In the genomic region with DNA sequence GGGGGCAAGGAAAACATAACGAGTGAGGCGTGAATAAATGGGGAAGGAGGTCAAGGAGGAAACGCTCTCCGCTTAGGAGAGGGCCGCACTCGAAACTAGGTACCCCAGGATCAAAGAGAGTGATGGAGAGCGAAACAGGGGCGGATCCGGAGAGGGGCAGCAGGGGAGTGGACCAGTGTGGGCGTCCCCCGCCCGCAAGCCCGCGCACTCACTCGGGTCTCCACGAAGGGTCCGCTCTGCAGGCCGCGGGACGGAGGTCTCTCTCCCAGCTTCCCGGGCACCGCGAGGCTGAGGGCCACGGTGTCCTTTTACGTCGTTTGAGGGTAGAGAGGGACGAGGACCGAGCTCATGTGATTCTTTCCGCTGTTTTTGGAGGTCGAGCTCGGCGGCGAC, we compare ENCODE assay signal across 8 mouse cellular contexts. TPM values are rescaled to one million over a fixed set of nuclear protein-coding genes. Genes with fewer than 3 reads are reported as not detected.
A peak's percentile ranks its signal among the peaks of the same experiment; 100 is the strongest.
DNase-seq lines count a peak whose midpoint lies in the region; ATAC-seq and TF ChIP-seq lines count a peak whose summit lies in the region.

No protein-coding gene starts in this region.

- H3ac ChIP-seq in C2C12 (ENCODE audit: control insufficient read depth, insufficient read length, low read depth) (peak overlapping the region; percentile 79), myocyte (ENCODE audit: control insufficient read depth, insufficient read length) (peak overlapping the region; percentile 26)

- no peak for TF ChIP-seq POLR2A in myocyte (IDR thresholded peaks at IDR 0.05; ENCODE audit: insufficient read length, low read depth)

- H3K79me2 ChIP-seq in C2C12 (ENCODE audit: control insufficient read depth, insufficient read depth) = peaks cover 64% of the 10 kb centered on the region
- H3K79me2 ChIP-seq in myocyte (ENCODE audit: control insufficient read depth, insufficient read depth) = peaks cover 52% of the 10 kb centered on the region

- H3K4me3 ChIP-seq in gastrocnemius, adult 2 months = peak overlapping the region; percentile 80
- H3K4me3 ChIP-seq in C2C12 (ENCODE audit: insufficient read depth, poor library complexity, severe bottlenecking) = peak overlapping the region; percentile 96
- peak overlapping the region; percentile 97 for H3K4me3 ChIP-seq in erythroblast, embryonic 14.5 days (replicated peaks)
- H3K4me3 ChIP-seq in limb, embryonic 12.5 days (replicated peaks) = peak overlapping the region; percentile 87
- peak overlapping the region; percentile 88 for H3K4me3 ChIP-seq in myocyte

- peak overlapping the region; percentile 90 for H3K9ac ChIP-seq in limb, embryonic 12.5 days (replicated peaks)

- no peaks in the 10 kb centered on the region for H3K9me3 ChIP-seq in erythroblast, embryonic 14.5 days (ENCODE audit: control insufficient read depth, low read length)
- H3K9me3 ChIP-seq in limb, embryonic 12.5 days = no peaks in the 10 kb centered on the region

- H3K27me3 ChIP-seq in C2C12 (ENCODE audit: control insufficient read depth, insufficient read depth, insufficient read length) = no peaks in the 10 kb centered on the region
- H3K27me3 ChIP-seq in erythroblast, embryonic 14.5 days (ENCODE audit: control insufficient read depth) = peaks cover 7% of the 10 kb centered on the region
- H3K27me3 ChIP-seq in limb, embryonic 12.5 days = no peaks in the 10 kb centered on the region
- no peaks in the 10 kb centered on the region for H3K27me3 ChIP-seq in myocyte (ENCODE audit: control insufficient read depth, insufficient read depth, insufficient read length)

- no peak for TF ChIP-seq CTCF in gastrocnemius, adult 2 months (IDR thresholded peaks at IDR 0.05)
- no peak for TF ChIP-seq CTCF in C2C12 (IDR thresholded peaks at IDR 0.05; ENCODE audit: control insufficient read depth, insufficient read depth, insufficient read length)

- no peak for ATAC-seq in limb, embryonic 12.5 days (ENCODE audit: insufficient number of reproducible peaks, insufficient read depth, low FRiP score, low TSS enrichment, low read depth)

- WGBS in limb, embryonic 12.5 days = under 1% methylated on average over 33 of the region's 33 CpGs

- peak overlapping the region; percentile 97 for H3K4me2 ChIP-seq in limb, embryonic 12.5 days
- H3K4me2 ChIP-seq in myocyte (ENCODE audit: low read depth) = peak overlapping the region; percentile 77

- intact Hi-C loops in gastrocnemius, adult 2 months (cut with DNase I) = loop anchor here (10.0 kb wide), 1 partner anchor 487 kb away; no protein-coding TSS in a partner anchor
- intact Hi-C loops in gastrocnemius, postnatal 14 days (cut with DNase I; ENCODE audit: low total_unique reads) = no loop called here

- peaks cover 18% of the 10 kb centered on the region for H3K36me3 ChIP-seq in C2C12 (ENCODE audit: control insufficient read depth, insufficient read depth)
- peaks cover 20% of the 10 kb centered on the region for H3K36me3 ChIP-seq in erythroblast, embryonic 14.5 days (ENCODE audit: control insufficient read depth)
- peaks cover 20% of the 10 kb centered on the region for H3K36me3 ChIP-seq in limb, embryonic 12.5 days
- no peaks in the 10 kb centered on the region for H3K36me3 ChIP-seq in myocyte (ENCODE audit: control insufficient read depth, insufficient read depth)

- peak overlapping the region; percentile 100 for H3K27ac ChIP-seq in gastrocnemius, adult 2 months
- peak overlapping the region; percentile 93 for H3K27ac ChIP-seq in limb, embryonic 12.5 days

- no peak for DNase-seq in gastrocnemius, adult 2 months
- no peak for DNase-seq in gastrocnemius, postnatal 14 days
- DNase-seq in gastrocnemius, postnatal 25 days = no peak
- no peak for DNase-seq in adrenal gland, adult 2 months

- peaks cover 59% of the 10 kb centered on the region for H3K4me1 ChIP-seq in erythroblast, embryonic 14.5 days (ENCODE audit: control insufficient read depth)
- peaks cover 9% of the 10 kb centered on the region for H3K4me1 ChIP-seq in limb, embryonic 12.5 days (replicated peaks)

- H3K79me3 ChIP-seq in C2C12 (ENCODE audit: low read depth) = peaks cover 45% of the 10 kb centered on the region

TF ChIP-seq in C2C12, 6 proteins besides CTCF, POLR2A, EP300 and RAD21:
- TF ChIP-seq USF1 (IDR thresholded peaks at IDR 0.05; ENCODE audit: low read depth) (no peak), MYOG (IDR thresholded peaks at IDR 0.05; ENCODE audit: control insufficient read depth, extremely low read depth, insufficient read length) (no peak), MAX (IDR thresholded peaks at IDR 0.05) (no peak), CEBPB (IDR thresholded peaks at IDR 0.05; ENCODE audit: low read depth) (no peak), MYOD1 (IDR thresholded peaks at IDR 0.05; ENCODE audit: control insufficient read depth, insufficient read length, low read depth) (no peak), FOSL1 (IDR thresholded peaks at IDR 0.05; ENCODE audit: insufficient read depth, low read length, poor library complexity, severe bottlenecking) (no peak)

TF ChIP-seq in myocyte, 11 proteins besides CTCF, POLR2A, EP300 and RAD21:
- TF ChIP-seq MYOD1 (IDR thresholded peaks at IDR 0.05; ENCODE audit: control insufficient read depth in 1 of 3, insufficient read length in 2 of 3, low read depth in 2 of 3) (no peak), TCF12 (IDR thresholded peaks at IDR 0.05; ENCODE audit: insufficient read depth, poor library complexity, severe bottlenecking) (no peak), TCF3 (IDR thresholded peaks at IDR 0.05; ENCODE audit: insufficient read length, low read depth) (no peak), SRF (IDR thresholded peaks at IDR 0.05; ENCODE audit: control insufficient read depth, insufficient read length, low read depth) (no peak), CEBPB (IDR thresholded peaks at IDR 0.05; ENCODE audit: insufficient read depth, poor library complexity, severe bottlenecking) (no peak), POLR2AphosphoS2 (IDR thresholded peaks at IDR 0.05; ENCODE audit: insufficient read length, low read depth) (no peak), REST (IDR thresholded peaks at IDR 0.05; ENCODE audit: insufficient read depth, insufficient read length) (no peak), MAX (IDR thresholded peaks at IDR 0.05; ENCODE audit: low read depth) (no peak), E2F4 (IDR thresholded peaks at IDR 0.05; ENCODE audit: insufficient read depth) (no peak), MYOG (IDR thresholded peaks at IDR 0.05; ENCODE audit: control insufficient read depth in 1 of 3, insufficient read depth in 1 of 3, insufficient read length in 2 of 3, low read depth in 2 of 3) (no peak), USF1 (IDR thresholded peaks at IDR 0.05; ENCODE audit: low read depth) (no peak)

RNA-seq across cellular contexts. Expression of gene Tob2, which starts 0.9 kb away (rescaled TPM):
- 100 to 1,000 TPM; 151 to 205 TPM for total RNA-seq in gastrocnemius, adult 2 months (2021)
- total RNA-seq in gastrocnemius, postnatal 14 days (2021) = 100 to 1,000 TPM in 1 of 2 experiments, 10 to 100 TPM in 1; 44.8 to 106 TPM
- polyA plus RNA-seq in C2C12 (2012; fragmentation: generic; extraction: Trizol) (37.5 TPM), myocyte (2012; fragmentation: generic; extraction: Trizol) (37.9 TPM)
- 1.7 and 2.3 TPM in 2 replicates for polyA plus RNA-seq in erythroblast, embryonic 14.5 days (2012)
- polyA plus RNA-seq in limb, embryonic 12.5 days (2016; fragmentation: Nextera tagmentation; extraction: Ambion mirVana) = 22.6 and 25.0 TPM in 2 replicates
- total RNA-seq in gastrocnemius, postnatal 25 days (2021) = 10 to 100 TPM; 47.4 to 85.8 TPM
- total RNA-seq in adrenal gland, adult 2 months (2021) = 100 to 1,000 TPM in 1 of 2 experiments, 10 to 100 TPM in 1; 96.0 to 102 TPM
- polyA plus RNA-seq in adrenal gland, adult 2 months (2012; rRNA removed) = 69.9 and 76.1 TPM in 2 replicates

RNA-seq across cellular contexts. Expression of gene Phf5a, which starts 14.0 kb away (rescaled TPM):
- total RNA-seq in gastrocnemius, adult 2 months (2021) = 10 to 100 TPM; 38.4 to 39.9 TPM
- 10 to 100 TPM; 40.8 to 41.2 TPM for total RNA-seq in gastrocnemius, postnatal 14 days (2021)
- polyA plus RNA-seq in C2C12 (2012; fragmentation: generic; extraction: Trizol) (156 TPM), myocyte (2012; fragmentation: generic; extraction: Trizol) (95.3 TPM)
- 1.9 and 3.0 TPM in 2 replicates for polyA plus RNA-seq in erythroblast, embryonic 14.5 days (2012)
- 147 and 168 TPM in 2 replicates for polyA plus RNA-seq in limb, embryonic 12.5 days (2016; fragmentation: Nextera tagmentation; extraction: Ambion mirVana)
- 10 to 100 TPM; 35.3 to 40.3 TPM for total RNA-seq in gastrocnemius, postnatal 25 days (2021)
- 10 to 100 TPM; 59.6 to 59.8 TPM for total RNA-seq in adrenal gland, adult 2 months (2021)
- 27.7 and 37.1 TPM in 2 replicates for polyA plus RNA-seq in adrenal gland, adult 2 months (2012; rRNA removed)

RNA-seq across cellular contexts. Expression of gene Aco2, which starts 14.4 kb away (rescaled TPM):
- total RNA-seq in gastrocnemius, adult 2 months (2021) = 1,000 to 10,000 TPM; 1,155 to 1,439 TPM
- total RNA-seq in gastrocnemius, postnatal 14 days (2021) = 1,000 to 10,000 TPM in 1 of 2 experiments, 100 to 1,000 TPM in 1; 894 to 1,160 TPM
- polyA plus RNA-seq in C2C12 (2012; fragmentation: generic; extraction: Trizol) = 368 TPM
- polyA plus RNA-seq in erythroblast, embryonic 14.5 days (2012) = 17.5 and 19.1 TPM in 2 replicates
- 139 and 143 TPM in 2 replicates for polyA plus RNA-seq in limb, embryonic 12.5 days (2016; fragmentation: Nextera tagmentation; extraction: Ambion mirVana)
- polyA plus RNA-seq in myocyte (2012; fragmentation: generic; extraction: Trizol) = 666 TPM
- 1,000 to 10,000 TPM; 1,158 to 1,247 TPM for total RNA-seq in gastrocnemius, postnatal 25 days (2021)
- total RNA-seq in adrenal gland, adult 2 months (2021) = 1,000 to 10,000 TPM; 1,000 to 1,044 TPM
- polyA plus RNA-seq in adrenal gland, adult 2 months (2012; rRNA removed) = 391 and 396 TPM in 2 replicates

RNA-seq across cellular contexts. Expression of gene Tef, which starts 55.5 kb away (rescaled TPM):
- 100 to 1,000 TPM; 101 to 191 TPM for total RNA-seq in gastrocnemius, adult 2 months (2021)
- total RNA-seq in gastrocnemius, postnatal 14 days (2021) = 100 to 1,000 TPM; 101 to 115 TPM
- polyA plus RNA-seq in C2C12 (2012; fragmentation: generic; extraction: Trizol) (32.6 TPM), myocyte (2012; fragmentation: generic; extraction: Trizol) (58.4 TPM)
- 0.26 and 0.90 TPM in 2 replicates for polyA plus RNA-seq in erythroblast, embryonic 14.5 days (2012)
- polyA plus RNA-seq in limb, embryonic 12.5 days (2016; fragmentation: Nextera tagmentation; extraction: Ambion mirVana) = 26.1 and 27.2 TPM in 2 replicates
- total RNA-seq in gastrocnemius, postnatal 25 days (2021) = 100 to 1,000 TPM; 113 to 168 TPM
- total RNA-seq in adrenal gland, adult 2 months (2021) = 100 to 1,000 TPM in 1 of 2 experiments, 10 to 100 TPM in 1; 35.0 to 100 TPM
- 35.0 and 69.3 TPM in 2 replicates for polyA plus RNA-seq in adrenal gland, adult 2 months (2012; rRNA removed)
